Mouse (Mus musculus): ENCODE measurements around the gene Tpgs1.

Gene Tpgs1

DNA sequence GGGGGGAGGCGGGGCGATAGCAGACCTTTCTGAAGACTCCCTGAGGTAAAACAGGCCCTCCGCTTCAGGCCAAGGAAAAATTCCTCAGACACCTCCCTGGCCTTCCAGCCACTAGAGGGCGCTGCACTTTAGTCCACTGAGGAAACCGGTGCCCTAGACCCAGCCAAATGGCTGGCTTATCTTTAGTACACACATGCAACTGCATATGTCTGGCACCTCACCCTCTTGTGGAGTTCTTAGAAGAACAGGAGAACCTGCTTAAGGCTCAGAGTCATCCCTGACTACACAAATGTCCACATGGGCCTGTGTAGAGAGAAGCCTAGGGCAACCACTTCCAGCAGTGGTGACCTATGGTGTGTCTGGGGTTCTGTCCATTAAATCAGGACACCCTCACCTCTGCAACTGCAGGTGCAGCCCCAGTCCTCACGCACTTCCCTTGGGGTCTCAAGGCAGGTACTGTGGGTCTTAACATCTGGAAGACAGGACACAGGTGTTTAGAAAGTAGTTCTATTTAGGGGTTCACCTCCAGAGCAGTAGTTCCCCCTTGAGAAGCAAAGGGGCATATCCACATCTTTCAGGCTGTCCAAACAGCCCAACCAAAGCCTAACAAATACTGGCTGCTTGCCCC is 43.4 kb downstream of the Tpgs1 start:
- DNase-seq (ENCODE audit: low spot score in 2 of 2), result peak; percentile 80 to 84

DNA sequence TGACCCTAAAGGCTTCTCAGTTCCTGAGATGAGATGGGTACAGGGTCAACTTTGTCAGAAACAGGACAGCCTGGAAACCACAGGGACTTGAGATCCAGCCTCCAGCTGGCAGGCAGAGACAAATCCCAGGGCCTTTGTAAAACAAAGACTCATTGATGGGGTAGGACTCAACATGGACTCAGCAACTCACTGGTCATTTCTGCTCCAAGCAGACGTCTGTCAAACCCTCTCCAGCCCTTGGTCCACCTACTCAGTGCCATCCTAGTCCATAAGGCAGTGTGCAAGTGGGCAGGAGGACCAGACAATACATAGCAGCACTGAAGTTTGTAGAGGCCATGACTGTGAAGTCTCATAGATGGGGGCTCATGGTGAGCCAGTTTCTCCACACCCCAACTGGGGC is 44.0 kb downstream of the Tpgs1 start:
- DNase-seq (ENCODE audit: low spot score in 2 of 2), result no peak

DNA sequence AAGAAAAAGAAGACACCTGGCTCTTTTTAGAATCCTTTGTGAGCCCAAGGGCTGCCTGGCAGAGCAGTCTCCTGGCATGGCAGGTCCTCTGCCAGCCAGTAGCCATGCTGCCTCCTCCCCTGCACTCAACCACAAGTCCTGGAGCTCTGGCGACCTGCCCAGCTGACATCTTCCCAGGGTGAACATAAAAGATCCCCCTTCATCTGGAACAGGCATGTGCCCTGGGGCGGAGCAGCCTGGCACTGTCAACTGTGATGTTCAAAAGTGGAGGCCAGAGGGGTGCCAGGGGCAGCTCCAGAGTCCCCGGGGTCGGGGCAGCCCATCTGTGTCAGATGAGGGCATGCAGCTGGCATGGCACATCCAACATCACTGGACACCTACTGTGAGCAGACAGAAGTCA is 45.8 kb downstream of the Tpgs1 start:
- DNase-seq (ENCODE audit: low spot score in 2 of 2), result no peak

DNA sequence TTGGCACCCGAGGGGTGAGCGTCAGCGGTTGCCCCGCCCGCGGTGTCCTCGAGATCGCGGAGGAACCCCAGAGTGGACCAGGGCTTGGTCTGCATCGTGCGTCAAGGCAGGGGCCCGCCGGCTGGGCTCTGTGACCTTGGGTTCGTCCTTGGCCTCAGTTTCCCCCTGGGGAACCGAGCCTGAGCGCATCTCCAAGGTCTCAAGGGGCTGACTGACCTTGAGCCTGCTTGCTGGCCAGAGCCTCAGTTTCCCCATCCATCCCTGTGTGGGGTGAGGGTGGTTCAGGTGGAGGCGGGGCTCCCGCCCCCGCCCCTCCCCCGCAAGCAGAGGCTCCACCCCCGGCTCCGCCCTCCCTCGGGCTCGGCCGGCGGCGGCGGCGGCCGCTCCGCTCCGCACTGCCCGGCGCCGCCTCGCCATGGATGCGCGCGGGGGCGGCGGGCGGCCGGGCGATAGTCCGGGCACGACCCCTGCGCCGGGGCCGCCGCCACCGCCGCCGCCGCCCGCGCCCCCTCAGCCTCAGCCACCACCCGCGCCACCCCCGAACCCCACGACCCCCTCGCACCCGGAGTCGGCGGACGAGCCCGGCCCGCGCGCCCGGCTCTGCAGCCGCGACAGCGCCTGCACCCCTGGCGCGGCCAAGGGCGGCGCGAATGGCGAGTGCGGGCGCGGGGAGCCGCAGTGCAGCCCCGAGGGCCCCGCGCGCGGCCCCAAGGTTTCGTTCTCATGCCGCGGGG is 47.3 kb downstream of the Tpgs1 start, which contains the start of gene Hcn2:
Gene Hcn2, plus strand, starts transcription at position 381 of the 734 bp plus-strand sequence.
- DNase-seq (ENCODE audit: low spot score in 2 of 2), result no peak

DNA sequence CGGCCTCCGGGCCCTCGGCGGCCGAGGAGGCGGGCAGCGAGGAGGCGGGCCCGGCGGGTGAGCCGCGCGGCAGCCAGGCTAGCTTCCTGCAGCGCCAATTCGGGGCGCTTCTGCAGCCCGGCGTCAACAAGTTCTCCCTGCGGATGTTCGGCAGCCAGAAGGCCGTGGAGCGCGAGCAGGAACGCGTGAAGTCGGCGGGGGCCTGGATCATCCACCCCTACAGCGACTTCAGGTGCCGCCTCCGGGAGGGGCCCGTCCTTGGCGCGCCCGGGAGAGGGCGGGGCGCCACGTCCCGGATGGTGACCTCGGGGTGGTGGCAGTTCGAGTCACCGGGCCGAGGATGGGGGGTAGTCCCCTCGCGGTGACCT is 47.8 kb downstream of the Tpgs1 start:
- DNase-seq (ENCODE audit: low spot score in 2 of 2), result peak; percentile 54 to 64

DNA sequence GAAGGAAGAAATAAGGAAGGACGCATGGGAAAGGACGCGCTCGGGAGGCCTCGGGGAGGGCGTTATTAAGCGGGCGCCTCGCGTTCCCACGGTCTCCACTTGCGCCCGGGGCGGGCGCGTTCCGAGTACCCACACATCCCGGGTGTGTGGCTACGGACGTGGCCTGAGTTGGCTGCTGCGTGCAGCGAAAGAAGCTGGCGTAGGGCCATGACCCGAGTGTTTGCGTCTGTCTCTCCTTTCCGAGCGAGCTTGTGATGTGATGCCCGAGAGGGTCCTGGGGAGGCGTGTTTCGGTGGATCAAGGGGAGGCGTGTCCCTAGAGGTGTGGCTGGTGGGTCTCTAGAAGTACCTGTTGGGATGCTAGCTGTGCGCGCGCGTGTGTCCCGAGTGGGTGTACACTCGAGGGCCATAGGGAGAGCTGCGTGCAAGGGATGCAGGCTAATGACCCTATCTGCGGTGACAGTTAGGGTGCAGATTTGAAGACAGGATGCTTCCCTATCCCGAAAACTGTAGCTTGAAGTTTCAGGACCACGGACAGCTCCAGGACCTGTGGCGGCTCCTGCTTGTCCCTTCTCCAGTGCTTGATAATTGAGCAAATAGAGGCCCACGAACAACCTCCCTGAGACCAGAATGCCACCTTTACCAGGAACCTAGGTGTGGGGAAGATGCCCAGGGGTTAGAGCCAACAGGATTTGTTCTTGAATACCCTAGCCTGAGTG is 48.6 kb downstream of the Tpgs1 start:
- DNase-seq (ENCODE audit: low spot score in 2 of 2), result no peak

DNA sequence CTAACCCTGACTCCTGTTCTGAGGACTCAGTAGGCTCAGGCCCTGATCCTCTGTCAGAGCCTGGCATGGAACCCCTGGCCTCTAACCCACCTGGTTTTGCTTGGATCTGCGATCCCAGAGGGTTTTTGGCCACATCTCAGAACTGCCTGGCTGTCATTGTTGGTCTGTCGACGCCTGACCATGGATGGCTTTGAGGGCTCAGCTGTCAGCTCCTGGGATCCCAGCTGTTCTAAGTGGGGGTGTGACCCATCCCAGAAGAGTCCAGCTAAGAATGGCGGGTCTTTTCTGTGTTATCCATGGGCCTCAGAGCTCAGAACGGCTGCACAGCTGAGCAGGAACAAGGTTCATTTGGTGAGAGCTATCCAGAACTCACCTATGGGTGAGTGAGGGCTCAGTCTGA is 51.9 kb downstream of the Tpgs1 start:
- DNase-seq (ENCODE audit: low spot score in 2 of 2), result no peak

DNA sequence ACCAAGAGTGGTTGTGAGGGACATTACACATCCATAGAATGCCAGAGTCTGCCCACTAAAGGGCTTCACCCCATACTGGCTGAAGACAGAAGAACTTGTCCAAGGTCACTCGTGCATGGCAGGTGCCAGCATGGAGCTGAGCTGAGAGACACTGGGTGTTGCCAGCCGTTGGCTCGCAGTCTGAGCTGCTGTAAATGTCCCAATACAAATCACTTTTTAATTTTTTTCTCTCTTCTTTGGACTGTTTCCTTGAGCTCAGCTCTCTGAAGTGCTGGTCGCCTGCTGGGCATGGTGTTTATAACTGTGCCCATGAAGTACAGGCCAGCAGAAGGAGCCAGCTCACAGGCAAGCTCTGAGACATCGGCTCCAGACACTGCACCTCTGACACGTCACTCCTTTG is 53.9 kb downstream of the Tpgs1 start:
- DNase-seq (ENCODE audit: low spot score in 2 of 2), result no peak

DNA sequence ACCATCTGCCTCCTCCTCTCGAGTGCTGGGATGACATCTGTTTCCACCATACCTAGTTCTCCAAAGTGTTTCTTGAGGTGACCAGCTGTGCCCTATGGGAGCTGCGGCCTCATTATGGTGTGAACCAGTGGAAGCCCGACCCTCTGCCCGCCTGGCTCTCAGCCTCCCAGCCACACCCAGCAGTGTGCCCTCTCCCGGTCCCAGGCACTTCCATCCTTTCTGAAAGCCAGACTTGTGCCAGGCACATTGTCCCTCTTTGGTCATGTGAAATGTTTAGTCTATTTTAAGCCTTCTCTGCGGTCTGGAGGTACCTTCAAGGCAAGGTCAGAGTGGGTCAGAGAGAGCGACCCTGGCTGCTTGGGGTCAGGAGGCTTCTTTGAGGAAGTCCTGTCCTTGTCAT is 54.5 kb downstream of the Tpgs1 start:
- no peak for DNase-seq (ENCODE audit: low spot score in 2 of 2)

Measured in frontal cortex, postnatal 36 days (tissue).